Mouse (Mus musculus): ENCODE data around the gene Sgms1.

- TF ChIP-seq POLR2A (IDR thresholded peaks at IDR 0.05; ENCODE audit: low read depth, low read length) (no peak), CTCF (conservative IDR thresholded peaks at IDR 0.05; ENCODE audit: insufficient read depth, insufficient read length, low read depth, low read length) (no peak)
These were observed 223.8 kb downstream of the Sgms1 start for GRCm38 (mm10) chr19:32165711-32166110.
